Mouse (Mus musculus): Measurements from ENCODE around the gene Dis3l.

Gene Dis3l

GRCm38 (mm10) chr9:64323976-64324375, 17.1 kb downstream of the Dis3l start:
- DNase-seq (ENCODE audit: low read depth, low spot score) = no peak

DNA sequence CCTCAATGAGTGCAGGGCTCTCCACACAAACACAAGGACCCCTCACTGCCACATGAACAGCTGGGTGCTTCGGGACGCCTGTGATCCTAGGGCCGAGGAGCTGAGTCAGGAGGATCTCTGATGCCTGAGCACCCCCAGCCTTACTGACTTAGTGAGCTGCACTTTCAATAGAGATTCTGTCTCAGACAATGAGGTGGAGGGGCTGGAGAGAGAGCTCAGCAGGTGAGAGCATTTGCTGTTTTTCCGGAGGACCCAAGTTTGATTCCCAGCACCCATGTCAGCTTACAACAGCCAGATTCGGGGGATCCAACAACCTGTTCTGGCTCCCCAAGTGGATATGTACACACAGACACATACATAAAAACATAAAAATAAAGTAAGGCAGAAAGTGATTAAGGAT, 24.1 kb downstream of the Dis3l start:
- DNase-seq (ENCODE audit: low read depth, low spot score) = no peak

GRCm38 (mm10) chr9:64314696-64315095, 26.4 kb downstream of the Dis3l start:
- DNase-seq (ENCODE audit: low read depth, low spot score) = no peak

GRCm38 (mm10) chr9:64312128-64312527, 29.0 kb downstream of the Dis3l start:
- DNase-seq (ENCODE audit: low read depth, low spot score) = peak; percentile 60

DNA sequence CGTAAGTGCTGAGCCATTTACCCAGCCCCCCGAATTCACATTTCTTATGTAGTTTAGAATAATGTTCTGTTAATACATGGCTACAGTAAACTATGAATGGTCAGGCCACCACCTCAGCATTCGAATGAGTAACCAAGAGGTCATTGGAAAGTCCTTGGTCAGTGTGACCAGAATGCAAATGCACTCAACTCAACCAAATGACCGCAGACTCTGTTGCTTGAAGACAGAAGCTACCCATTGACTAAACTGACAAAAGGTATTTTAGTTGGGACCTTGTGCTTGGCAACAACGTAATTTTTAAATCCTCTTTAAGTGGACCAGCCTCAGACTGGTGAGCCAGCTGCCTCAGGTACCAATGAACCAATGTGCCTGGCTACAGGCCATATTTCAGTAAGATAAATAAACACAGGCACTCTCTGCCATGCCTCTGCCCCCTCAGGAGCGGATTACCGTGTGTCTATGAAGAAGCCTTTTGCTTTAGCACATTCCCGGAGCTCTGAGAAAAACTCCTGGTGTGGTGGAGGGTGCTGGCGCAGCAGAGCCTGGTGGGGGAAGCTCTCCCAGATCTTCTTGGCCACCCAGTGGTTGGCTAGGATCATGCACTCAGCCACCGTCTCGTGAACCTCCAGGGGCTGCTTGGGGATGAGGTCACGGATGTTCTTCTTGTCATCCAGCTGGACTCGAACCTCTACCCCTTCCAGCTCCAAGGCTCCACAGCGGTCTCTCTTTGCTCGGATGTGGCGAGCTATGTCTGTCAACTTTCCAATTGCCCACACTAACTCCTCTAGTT, 29.9 kb downstream of the Dis3l start:
- peak; percentile 65 for DNase-seq (ENCODE audit: low read depth, low spot score)

DNA sequence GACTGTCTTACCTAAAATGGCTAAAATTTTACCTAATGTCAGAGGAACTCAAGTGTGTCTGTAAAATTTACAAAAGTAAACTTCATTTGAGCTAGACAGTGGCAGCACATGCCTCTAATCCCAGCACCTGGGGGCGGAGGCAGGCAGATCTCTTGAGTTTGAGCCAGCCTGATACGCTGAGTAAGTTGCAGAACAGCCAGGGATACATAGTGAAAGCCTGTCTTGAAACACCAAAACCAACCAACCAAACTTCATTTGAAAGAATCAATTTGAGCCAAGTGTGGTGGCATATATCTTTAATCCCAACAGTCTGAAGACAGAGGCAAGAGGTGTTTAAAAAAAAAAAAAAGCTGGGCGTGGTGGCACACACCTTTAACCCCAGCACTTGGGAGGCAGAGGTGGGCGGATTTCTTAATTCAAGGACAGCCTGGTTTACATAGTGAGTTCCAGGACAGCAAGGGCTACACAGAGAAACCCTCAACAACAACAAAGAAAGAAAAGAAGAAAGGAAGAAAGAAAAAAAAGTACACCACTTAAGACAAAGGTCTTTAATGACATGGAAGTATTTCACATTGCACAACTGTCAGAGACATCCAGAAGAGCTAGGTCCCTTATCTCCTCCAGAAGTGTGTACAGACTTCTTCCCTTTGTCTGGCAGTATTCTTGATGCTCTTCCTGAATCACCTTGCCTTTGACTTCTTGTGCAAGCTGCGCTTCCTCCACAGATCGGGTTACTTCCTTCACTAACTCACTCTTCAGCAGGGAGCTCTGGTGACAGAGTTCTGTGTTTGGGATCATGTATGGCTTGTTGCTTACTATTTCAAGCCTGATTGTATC, 34.4 kb downstream of the Dis3l start:
- DNase-seq (ENCODE audit: low read depth, low spot score) = peak; percentile 40

- DNase-seq (ENCODE audit: low read depth, low spot score) = peak; percentile 55
Measured at GRCm38 (mm10) chr9:64303086-64303485, 38.0 kb downstream of the Dis3l start.

DNA sequence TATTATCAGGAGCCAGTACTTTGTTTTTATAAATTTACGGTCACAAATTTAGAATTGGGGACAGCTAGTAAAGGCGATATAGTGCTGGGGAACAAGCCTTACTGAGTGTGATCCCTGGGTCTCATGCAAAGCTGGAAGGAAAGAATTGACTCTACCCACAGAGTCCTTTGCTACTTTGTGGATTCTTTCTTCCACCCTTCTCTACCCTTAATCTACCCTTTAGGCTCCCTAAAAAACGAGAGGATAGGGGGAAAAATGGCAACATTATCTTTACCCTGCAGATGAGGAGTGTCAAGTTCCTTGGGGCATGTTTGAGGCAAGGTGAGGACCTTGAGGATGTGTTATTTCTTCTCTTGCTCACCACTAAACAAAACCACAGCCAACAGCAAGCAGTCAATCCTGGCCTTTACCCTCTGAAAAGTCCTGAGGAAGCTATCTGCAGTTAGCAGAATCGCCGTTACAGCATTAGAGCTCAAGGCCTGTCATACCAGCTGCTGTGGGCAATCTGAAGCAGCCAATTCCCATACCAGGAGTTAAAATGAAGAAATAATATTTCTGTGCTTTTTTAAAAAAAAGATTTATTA, 58.6 kb downstream of the Dis3l start:
- no peak for DNase-seq (ENCODE audit: low read depth, low spot score)

DNA sequence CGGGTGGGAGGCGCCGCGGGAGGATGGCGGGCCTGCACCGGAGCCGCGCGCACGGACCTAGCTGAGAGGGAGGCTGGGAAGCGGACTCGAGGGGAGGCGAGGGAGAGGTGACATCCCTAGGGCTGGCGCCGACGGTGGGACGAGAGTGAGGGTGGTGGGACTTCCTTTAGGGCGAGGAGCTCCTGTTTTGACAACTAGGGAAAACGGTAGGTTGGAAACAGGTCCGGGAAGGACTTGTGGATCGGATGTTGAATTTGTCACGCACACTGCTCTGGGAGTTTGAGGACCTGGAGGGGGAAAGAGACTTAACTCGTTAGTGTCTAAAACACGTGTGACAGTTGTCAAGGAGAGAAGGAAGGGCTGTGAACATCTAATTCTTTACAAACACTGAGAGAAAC, 59.3 kb downstream of the Dis3l start:
- no peak for DNase-seq (ENCODE audit: low read depth, low spot score)

DNA sequence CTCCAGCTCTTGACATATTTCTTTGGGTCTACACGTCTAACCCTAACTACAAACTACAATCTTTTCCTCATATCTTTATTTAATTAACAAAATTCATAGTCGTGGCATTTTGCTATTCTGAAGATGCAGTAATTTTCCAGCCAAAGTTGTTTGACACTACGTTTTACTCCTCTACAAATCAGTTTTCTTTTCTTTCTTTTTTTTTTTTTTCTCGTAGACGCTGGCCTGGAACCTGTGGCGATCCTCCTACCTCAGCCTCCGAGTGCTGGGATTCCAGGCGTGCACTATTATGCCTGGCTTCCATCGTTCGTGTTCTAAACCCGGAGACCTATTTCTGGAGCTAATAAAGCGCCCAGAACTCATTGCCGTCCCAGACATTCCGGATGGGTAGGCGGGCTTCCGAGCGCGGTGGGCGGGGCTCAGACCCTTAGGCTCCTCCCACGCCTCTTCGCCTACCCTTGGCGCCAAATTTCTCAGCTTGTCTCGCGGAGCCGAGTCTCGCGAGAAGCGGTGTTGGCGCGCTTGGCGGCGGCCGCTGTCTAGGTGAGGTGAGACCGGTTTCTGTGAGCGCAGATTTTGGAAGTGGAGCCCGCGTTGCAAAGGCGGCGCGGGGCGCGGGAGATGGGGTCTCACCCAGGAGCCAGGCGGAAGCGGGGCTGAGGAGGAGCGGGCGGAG, 59.8 kb downstream of the Dis3l start, which contains the start of gene Tipin:
Gene Tipin (plus strand): TSS at position 477 of the 676 bp plus-strand sequence.
- DNase-seq (ENCODE audit: low read depth, low spot score) = peak; percentile 96

DNA sequence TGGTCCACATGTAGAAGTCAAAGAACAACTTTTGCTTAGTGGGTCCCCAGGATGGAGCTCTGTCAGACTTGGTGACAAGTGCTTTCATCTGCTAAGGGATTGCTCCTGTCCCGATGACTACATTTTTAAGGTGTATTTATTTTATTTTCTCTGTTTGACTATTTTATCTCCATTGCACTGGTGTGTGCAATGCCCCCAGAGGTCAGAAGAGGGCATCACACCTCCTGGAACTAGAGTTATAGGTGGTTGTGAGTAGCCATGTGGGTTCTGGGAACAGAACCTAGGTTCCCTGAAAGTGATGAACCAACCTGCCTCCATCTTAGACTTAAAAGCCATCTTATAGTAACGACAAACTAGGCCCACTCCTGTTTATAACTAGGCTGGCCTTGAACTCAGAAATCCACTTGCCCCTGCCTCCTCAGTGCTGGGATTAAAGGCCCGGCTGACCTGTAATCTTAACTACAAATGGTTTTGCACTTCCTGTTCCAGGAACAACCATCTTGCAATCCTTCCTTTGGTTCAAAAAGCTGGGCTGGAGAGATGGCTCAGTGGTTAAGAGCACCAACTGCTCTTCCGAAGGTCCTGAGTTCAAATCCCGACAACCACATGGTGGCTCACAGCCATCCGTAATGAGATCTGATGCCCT, 62.3 kb downstream of the Dis3l start:
- peak; percentile 77 for DNase-seq (ENCODE audit: low read depth, low spot score)

DNA sequence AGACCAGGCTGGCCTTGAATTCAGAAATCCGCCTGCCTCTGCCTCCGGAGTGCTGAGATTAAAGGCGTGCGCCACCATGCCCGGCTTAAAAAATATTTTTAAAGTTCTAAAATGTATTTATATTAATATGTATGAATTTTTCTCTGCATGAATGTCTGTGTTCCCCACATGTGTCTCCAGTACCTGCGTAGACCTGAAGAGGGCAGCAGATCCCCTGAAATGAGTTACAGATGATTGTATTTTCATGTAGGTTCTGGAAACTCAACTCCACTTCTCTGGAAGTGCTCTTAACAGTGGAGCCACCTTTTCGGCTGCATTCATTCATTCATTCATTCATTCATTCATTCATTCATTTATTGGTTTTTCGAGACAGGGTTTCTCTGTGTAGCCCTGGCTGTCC, 63.4 kb downstream of the Dis3l start:
- peak; percentile 81 for DNase-seq (ENCODE audit: low read depth, low spot score)

DNA sequence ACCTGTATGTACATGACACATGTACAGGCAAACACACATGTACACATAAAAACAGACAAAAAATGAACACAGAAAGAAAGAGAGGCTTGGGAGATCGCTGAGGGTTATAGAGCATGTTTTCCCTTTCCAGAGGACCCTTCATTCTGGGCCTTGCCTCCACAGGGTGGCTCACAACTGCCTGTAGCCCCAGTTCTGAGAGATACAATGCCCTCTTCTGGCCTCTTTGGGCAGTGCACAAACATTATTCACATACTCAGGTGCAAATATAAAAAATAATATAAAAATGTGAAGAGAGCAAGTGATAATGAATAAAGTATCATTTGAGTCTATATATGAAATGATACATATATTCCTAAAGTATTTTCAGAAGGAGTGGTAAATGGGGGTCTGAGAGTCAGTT, 66.2 kb downstream of the Dis3l start:
- peak; percentile 80 for DNase-seq (ENCODE audit: low read depth, low spot score)

DNA sequence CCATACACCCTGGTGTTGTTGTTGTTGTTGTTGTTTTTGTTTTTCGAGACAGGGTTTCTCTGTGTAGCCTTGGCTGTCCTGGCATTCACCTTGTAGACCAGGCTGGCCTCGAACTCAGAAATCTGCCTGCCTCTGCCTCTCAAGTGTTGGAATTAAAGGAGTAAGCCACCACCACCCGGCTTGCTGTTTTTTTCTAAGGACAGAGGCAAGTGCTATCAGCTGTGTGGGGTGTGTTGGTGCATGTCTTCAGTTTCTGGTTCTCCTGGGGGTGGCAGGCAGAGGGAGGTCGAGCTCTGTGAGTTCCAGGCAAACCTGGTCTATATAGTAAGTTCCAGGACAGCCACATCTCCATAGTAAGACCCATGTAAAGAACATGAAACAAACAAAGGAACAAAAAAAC, 66.8 kb downstream of the Dis3l start:
- DNase-seq (ENCODE audit: low read depth, low spot score) = no peak

DNA sequence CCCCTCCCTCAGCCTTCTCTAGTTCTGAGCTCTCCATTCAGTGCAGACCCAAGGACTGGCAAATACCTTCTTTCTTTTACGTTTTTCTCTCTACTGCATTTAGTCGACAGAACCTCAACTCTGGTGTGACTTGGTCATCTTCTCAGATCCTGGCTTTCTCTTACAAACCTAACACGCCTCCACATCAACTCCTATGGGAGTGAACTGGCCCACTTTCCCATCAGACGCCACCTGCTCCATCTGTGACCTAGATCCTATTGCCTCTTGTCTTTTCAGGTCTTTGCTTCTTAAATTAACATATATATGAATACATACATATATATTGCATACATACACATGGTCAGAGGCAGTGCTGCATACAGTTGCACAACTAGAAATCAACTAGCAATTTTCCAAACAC, 67.3 kb downstream of the Dis3l start:
- DNase-seq (ENCODE audit: low read depth, low spot score) = no peak

DNA sequence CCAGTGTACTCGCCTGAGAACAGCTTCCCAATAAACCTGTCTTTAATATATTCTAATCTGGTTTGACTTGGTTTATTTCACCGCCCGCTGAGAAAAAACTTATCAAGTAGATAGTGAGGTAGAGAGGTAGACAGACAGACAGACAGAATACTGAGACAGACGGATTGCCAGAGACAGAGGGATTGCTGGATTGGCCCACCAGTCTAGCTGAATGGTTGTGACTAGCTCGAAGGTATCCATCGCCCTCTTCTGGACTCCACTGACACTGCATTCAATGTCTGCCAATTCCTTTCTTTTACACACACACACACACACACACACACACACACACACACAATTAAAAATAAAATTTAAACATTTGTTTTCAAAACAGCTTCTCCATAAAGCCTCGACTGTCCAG, 68.5 kb downstream of the Dis3l start:
- DNase-seq (ENCODE audit: low read depth, low spot score) = peak; percentile 90

- no peak for DNase-seq (ENCODE audit: low read depth, low spot score)
Measured at GRCm38 (mm10) chr9:64271249-64271648, 69.8 kb downstream of the Dis3l start.

GRCm38 (mm10) chr9:64268836-64269235, 72.3 kb downstream of the Dis3l start:
- peak; percentile 88 for DNase-seq (ENCODE audit: low read depth, low spot score)

DNA sequence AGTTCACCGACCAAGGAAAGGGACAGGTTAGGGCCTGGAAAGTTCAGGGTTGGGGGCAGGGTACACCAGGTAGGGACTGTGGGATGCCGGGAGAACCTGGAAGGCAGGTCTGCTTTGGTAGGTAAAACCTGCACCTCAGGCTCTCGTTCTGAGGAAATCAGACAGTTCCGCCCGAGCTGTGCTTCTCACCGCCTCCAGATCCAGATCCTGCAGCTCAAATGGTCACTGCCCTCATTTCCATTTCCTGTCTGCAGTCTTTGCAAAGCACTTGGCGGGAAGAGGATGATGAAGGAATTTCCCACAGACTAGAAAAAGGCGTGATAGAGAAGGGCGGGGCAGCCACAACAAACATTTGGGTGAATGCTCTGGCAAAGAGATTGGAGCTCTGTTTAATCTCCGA, 72.9 kb downstream of the Dis3l start:
- DNase-seq (ENCODE audit: low read depth, low spot score) = peak; percentile 96

- DNase-seq (ENCODE audit: low read depth, low spot score) = peak; percentile 95
Measured at GRCm38 (mm10) chr9:64267231-64267630, 73.9 kb downstream of the Dis3l start.

DNA sequence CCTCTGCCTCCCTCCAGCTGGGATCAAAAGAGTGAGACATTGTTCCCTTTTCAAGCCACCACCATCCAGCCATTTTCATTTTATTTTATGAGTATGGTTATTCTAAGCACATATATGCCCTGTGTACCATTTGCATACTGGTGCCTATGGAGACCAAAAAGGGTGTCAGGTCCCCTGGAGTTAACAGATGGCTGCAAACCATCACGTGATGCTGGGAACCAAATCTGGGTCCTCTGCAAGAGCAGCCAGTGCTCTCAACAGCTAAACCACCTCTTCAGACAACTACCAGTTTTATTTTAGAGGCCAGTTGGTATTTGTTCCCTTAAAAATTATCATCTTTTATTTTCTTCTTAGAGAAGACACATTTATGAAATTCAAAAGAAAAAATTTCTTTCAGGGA, 76.3 kb downstream of the Dis3l start:
- no peak for DNase-seq (ENCODE audit: low read depth, low spot score)

All from R1 (cell line).